Mouse (Mus musculus) left cerebral cortex, postnatal 14 days (tissue): ENCODE results near the gene Rbm14. TPM values are rescaled to one million over a fixed set of nuclear protein-coding genes. Genes with fewer than 3 reads are reported as not detected.
"Not testable (repeated sequence)": the region's sequence is repeated elsewhere in the genome, so short reads cannot be mapped to it uniquely, and the experiment has no call there.

Source experiments
- DNase-seq, 2 experiments: peaks; one replicate each; pipeline ENCODE4 v3.0.0; 2021 to 2022; ENCODE audit warnings: low spot score in 2 of 2, mixed read lengths in 1 of 2
- intact Hi-C: fragments of 180-260 bp; cut with DNase I; formaldehyde crosslinking; loops from one replicate; pipeline ENCODE4 v1.15.1; 2025
- total RNA-seq, 2 experiments: library from RNA; stranded (reverse); gene quantifications; 2 replicates each; pipeline ENCODE4 v1.2.3; 2021

Rbm14 gene
- total RNA-seq, 2 experiments from 2014 or later = 49.3 to 52.6 TPM

DNA sequence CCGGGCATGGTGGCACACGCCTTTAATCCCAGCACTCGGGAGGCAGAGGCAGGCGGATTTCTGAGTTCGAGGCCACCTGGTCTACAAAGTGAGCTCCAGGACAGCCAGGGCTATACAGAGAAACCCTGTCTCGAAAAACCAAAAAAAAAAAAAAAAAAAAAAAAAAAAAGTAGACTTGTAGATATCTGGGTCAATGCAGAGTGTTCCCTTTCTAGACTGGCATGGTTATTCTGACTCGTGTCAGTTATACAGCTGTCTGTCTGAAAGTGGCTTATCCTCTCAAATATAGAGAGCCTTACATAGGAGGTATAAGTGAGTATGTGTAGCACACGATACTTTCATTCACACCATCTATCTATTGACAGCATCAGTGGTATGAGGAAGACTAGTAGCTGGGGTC, 50.9 kb downstream of the Rbm14 start:
- intact Hi-C loops, DNase-seq: not testable (repeated sequence)

- intact Hi-C loops = loop anchor here (5.0 kb wide), 1 partner anchor 245 kb away; no protein-coding TSS in a partner anchor
- DNase-seq = no peak
Observed at GRCm38 (mm10) chr19:4756921-4757320, 54.5 kb downstream of the Rbm14 start.

GRCm38 (mm10) chr19:4756193-4756911, 55.1 kb downstream of the Rbm14 start, which contains the start of gene Rbm4b:
Gene Rbm4b, plus strand, starts transcription at chr19:4756497.
- peak; percentile 97 to 98 for DNase-seq
- intact Hi-C loops = loop anchor here (5.0 kb wide), 1 partner anchor 246 kb away; no protein-coding TSS in a partner anchor

- peak; percentile 90 to 91 for DNase-seq
- intact Hi-C loops = loop anchor here (2.0 to 5.0 kb wide), 2 partner anchors 91 to 247 kb away; no protein-coding TSS in a partner anchor
Observed at GRCm38 (mm10) chr19:4755565-4756192, 55.8 kb downstream of the Rbm14 start.

Other genes starting within 250 kb of the Rbm14 start
- 10 to 100 TPM; 59.2 to 66.1 TPM for gene Lrfn4, start 196.0 kb downstream of the Rbm14 start, total RNA-seq
- gene Rce1, start 186.0 kb downstream of the Rbm14 start, total RNA-seq = 10 to 100 TPM; 20.4 to 20.6 TPM
- gene Gm960, start 113.0 kb downstream of the Rbm14 start, total RNA-seq = 1 to 10 TPM; 1.8 to 2.1 TPM
- 100 to 1,000 TPM; 702 to 775 TPM for gene Sptbn2, start 100.5 kb downstream of the Rbm14 start, total RNA-seq
- gene Rbm4b, start 55.1 kb downstream of the Rbm14 start, total RNA-seq = 10 to 100 TPM; 13.6 to 14.3 TPM
- gene Rbm4, start 17.7 kb downstream of the Rbm14 start, total RNA-seq = 10 to 100 TPM; 63.5 to 65.8 TPM
- 10 to 100 TPM; 12.9 to 19.3 TPM for gene Gm21992, start within 50 bp of the Rbm14 start, total RNA-seq
- 10 to 100 TPM; 33.5 to 33.7 TPM for gene Ccs, start 27.7 kb upstream of the Rbm14 start, total RNA-seq
- 1 to 10 TPM; 2.1 to 2.2 TPM for gene Ccdc87, start 27.7 kb upstream of the Rbm14 start, total RNA-seq
- gene Ctsf, start 43.5 kb upstream of the Rbm14 start, total RNA-seq = 100 to 1,000 TPM; 115 to 120 TPM
- 1 to 10 TPM; 2.8 to 3.0 TPM for gene Actn3, start 66.3 kb upstream of the Rbm14 start, total RNA-seq
- 10 to 100 TPM; 27.7 to 29.0 TPM for gene Zdhhc24, start 67.0 kb upstream of the Rbm14 start, total RNA-seq
- 10 to 100 TPM; 46.5 to 47.2 TPM for gene Bbs1, start 95.0 kb upstream of the Rbm14 start, total RNA-seq
- 10 to 100 TPM; 56.2 to 60.4 TPM for gene Dpp3, start 116.7 kb upstream of the Rbm14 start, total RNA-seq
- gene Peli3, start 131.5 kb upstream of the Rbm14 start, total RNA-seq = 10 to 100 TPM; 15.9 to 17.2 TPM
- gene Mrpl11, start 150.5 kb upstream of the Rbm14 start, total RNA-seq = 10 to 100 TPM; 60.2 to 61.9 TPM
- 10 to 100 TPM; 10.7 to 11.3 TPM for gene Npas4, start 178.7 kb upstream of the Rbm14 start, total RNA-seq
- 10 to 100 TPM; 17.2 to 21.6 TPM for gene Slc29a2, start 212.2 kb upstream of the Rbm14 start, total RNA-seq
- gene B4gat1, start 227.2 kb upstream of the Rbm14 start, total RNA-seq = 100 to 1,000 TPM; 148 to 151 TPM
- 1 to 10 TPM; 4.8 to 6.2 TPM for gene AC124502.3, start 227.3 kb upstream of the Rbm14 start, total RNA-seq
- gene Brms1, start 229.7 kb upstream of the Rbm14 start, total RNA-seq = 10 to 100 TPM; 14.7 to 15.1 TPM
- 10 to 100 TPM; 59.6 to 66.7 TPM for gene Rin1, start 238.8 kb upstream of the Rbm14 start, total RNA-seq